Mouse (Mus musculus): ENCODE measurements around the gene Ubald1.

The Ubald1 gene

DNA sequence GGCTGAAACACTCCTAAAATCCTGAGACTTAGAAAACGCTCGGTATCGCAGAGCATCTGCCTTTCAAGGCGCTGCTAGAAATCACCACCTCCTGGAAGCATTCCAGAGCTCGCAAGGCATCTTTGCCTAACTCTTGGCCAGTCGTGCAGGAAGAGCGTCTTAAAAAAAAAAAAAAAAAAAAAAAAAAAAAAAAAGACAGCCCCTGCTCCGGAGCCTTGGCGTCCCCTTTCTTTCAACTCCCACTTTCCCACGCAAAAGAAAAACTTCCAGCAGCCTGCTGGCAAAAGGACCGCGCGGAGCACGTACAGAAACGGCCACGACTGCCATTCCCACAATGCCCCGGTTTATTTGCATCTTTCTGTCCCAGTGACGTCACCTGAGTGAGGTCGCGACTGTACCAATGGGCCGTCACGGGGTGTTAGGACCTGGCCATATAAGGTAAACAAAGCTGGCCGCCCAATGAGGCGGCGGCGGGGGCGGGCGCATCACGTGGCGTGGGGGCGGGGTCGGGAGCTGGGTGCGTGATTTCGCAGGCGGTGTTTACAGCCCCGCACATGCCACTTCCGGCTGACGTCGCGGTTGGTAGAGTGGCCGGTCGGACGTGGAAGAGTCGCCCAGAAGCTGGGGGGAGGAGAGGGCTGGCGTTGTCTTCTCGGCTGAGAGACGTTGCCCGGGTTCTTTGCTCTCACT is at the start of gene Ubald1:
Gene Ubald1, minus strand, starts transcription at position 180 of the 690 bp plus-strand sequence.
- peak; percentile 99 to 100 for DNase-seq

DNA sequence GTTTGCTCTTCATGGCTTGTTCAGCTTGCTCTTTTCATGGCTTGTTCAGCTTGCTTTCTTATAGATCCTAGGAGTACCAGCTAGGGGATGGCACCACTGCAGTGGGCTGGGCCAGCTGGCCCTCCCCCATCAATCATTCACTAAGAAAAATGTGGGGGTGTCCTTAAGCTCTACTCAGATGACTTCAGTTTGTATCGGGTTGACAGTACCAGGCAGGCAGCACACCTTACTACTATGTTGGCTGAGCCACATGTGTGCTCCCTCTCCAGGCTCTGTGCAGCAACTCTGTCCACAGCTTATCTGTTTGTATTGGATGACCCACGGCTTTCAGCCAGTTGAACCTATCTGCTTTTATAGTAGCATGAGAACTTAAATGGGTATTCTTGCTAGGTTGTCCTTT is 48.4 kb upstream of the Ubald1 start:
- DNase-seq, result no peak

GRCm38 (mm10) chr16:4927967-4928366 is 47.9 kb upstream of the Ubald1 start:
- no peak for DNase-seq

- no peak for DNase-seq
Measured at GRCm38 (mm10) chr16:4923996-4924395, 43.9 kb upstream of the Ubald1 start.

- DNase-seq, result no peak
Measured at GRCm38 (mm10) chr16:4922481-4922880, 42.4 kb upstream of the Ubald1 start.

DNA sequence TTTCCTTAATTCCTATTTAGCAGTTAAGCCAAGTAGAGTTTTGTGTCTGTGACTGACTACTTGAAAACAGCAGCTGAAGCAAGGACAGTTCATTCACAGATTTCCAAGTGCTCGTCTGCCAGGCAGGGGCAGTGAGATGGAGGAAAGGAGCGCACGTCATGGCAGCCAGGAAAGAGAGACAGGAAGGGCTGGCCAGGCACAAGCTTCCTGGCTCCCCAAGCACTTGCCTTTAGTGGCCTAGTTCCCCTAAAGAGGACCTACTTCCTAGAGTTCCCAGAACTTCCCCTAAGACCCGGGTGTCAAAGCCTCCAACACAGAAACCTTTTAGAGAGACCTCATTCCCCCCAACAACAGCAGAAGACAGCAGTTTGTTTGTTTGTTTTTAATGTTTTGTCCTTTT is 40.4 kb upstream of the Ubald1 start:
- DNase-seq, result no peak

DNA sequence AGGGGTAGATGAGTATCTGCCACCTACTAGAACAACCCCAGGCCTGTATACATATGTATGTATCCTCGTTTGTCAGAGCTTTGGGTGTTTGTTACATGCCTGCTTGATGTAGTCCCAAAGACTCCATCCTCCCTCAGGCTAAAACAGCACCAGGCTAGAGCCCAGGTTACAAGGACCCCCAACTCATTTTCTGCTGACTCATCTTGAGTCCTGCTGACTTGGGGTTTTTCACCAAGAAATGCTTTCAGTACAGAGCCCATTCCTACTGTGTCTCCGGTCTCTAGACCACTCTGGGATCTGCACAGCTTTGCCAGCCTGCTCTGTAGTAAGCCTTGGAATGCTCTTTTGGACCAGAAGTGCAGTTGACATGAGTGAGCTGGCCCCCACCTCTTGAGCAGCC is 36.5 kb upstream of the Ubald1 start:
- no peak for DNase-seq

- DNase-seq, result no peak
Measured at GRCm38 (mm10) chr16:4915931-4916330, 35.8 kb upstream of the Ubald1 start.

- peak; percentile 88 to 94 for DNase-seq
Measured at GRCm38 (mm10) chr16:4913783-4914735, 33.9 kb upstream of the Ubald1 start.

DNA sequence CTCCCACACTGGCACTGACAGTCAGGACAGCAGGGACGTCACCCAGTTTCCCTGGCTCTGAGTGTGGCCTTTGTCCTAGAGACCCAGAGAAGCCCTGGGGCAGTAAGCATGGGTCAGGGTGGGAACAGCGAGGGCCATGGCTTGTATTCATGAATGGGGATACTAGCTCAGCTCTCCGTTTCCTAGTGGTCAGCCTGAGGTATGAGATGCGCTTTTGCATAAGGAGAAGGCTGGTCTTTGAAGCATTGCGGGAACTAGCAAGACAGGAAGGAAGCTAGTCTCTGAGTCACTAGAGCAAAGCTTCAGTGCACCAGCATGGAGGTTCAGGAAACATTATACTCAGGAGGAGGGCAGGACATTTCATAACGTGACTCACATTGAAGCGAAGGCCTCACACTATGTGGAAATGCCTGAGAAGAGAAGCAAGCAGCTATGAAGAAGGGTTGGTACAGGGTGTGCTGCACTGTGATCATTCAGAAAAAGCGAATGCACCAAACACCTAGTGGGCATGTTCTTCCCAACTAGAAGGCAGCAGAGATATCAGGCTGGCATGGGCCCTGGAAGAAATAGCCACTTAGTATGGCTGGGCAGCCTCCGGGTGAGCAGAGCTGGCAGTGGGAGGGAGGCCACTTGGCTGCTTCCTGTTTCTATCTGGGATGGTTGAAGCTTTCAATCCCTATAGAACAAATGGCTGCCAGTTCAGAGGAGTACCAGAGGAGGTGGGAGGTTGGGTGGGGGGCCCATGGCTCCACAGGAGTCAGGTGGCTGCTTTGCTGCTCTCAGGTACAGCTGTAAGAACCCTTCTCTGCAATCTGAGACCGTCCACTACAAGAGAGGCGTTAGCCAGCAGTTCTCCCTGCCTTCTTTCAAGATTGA is 33.0 kb upstream of the Ubald1 start:
- peak in 1 of 2 experiments; percentile 32 for DNase-seq

DNA sequence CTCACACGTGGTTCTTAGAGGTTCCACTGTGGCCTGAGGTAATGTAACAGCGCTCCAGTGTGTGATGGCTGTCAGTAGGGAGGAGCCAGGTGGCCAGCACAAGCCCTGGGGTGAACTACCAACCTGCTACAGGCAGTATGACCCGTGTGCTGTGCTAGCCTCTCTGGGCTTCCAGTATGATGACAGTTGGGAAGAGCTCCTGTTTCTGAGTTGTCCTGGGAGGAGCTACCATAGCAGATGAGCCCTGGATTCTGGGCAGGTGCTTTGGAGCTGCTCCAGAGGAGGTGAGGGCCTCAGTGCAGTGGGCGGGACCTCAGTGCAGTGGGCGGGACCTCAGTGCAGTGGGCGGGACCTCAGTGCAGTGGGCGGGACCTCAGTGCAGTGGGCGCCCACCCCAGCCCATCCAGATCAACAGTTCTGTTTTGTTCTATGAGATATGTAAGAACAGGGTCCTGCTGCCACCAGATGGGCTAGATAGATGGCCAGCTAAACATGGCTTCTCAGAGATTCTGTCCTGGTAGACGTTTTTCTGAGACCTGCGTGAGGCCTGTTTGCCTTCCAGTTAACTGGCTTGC is 32.0 kb upstream of the Ubald1 start:
- DNase-seq, result peak; percentile 40 to 41

- DNase-seq, result no peak
Measured at GRCm38 (mm10) chr16:4910758-4911157, 30.6 kb upstream of the Ubald1 start.

DNA sequence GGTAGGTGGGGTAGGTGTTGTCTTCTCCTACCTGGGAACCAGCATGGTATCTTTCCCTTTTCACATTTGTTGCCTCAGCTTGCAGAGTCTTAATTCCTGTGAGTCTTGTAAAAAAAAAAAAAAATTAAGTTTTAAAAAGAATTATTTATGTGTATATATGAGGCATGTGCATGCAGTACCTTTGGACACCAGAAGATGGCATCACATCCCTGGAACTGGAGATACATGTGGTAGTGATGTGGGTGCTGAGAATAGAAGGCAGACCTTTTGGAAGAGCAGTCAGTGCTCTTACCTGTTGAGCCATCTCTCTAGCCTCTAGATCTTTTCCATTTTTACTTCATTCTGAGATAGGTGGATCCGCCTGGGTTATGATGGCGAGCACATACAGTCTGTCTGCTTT is 29.6 kb upstream of the Ubald1 start:
- peak in 1 of 2 experiments; percentile 57 for DNase-seq

DNA sequence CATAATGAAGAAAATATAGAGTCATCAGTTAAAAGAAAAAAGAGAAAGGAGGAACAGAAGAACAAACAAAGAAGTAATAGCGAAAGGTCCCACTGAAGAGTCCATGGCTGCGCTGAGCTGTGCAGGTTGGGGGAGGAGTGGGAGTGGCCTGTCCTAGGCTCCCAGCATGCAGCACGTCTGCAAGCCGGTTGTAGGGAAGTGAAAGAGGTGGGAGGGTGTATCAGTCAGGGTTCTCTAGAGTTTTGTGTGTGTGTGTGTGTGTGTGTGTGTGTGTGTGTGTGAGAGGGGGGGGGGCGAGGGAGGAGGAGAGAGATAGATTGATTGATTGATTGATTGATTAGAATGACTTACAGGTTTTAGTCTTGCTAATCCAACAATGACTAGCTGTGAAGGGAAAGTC is 27.9 kb upstream of the Ubald1 start:
- DNase-seq, result no peak

DNA sequence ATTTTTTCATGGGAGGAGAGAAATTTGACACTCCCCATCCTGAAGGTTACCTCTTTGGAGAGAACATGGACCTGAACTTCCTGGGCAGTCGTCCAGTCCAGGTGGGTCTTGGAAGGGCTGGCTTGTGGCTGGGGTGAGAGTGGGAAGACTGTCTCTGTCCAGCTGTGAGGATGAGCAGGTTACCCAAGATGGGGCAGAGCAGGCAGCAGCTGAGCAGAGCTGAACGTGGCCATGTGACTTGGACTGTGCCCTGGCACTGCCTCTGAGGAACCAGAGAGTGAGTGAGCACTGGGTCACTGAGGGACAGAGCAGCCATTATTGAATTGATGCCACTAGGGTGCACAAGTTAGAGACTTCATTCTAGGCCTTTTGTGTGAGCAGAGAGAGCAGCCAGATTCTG is 27.3 kb upstream of the Ubald1 start:
- peak; percentile 57 to 69 for DNase-seq

GRCm38 (mm10) chr16:4906559-4906958 is 26.4 kb upstream of the Ubald1 start:
- no peak for DNase-seq

GRCm38 (mm10) chr16:4905591-4905990 is 25.5 kb upstream of the Ubald1 start:
- DNase-seq, result no peak

- no peak for DNase-seq
Measured at GRCm38 (mm10) chr16:4904878-4905277, 24.8 kb upstream of the Ubald1 start.

- peak; percentile 61 to 63 for DNase-seq
Measured at GRCm38 (mm10) chr16:4903491-4904102, 23.5 kb upstream of the Ubald1 start.

DNA sequence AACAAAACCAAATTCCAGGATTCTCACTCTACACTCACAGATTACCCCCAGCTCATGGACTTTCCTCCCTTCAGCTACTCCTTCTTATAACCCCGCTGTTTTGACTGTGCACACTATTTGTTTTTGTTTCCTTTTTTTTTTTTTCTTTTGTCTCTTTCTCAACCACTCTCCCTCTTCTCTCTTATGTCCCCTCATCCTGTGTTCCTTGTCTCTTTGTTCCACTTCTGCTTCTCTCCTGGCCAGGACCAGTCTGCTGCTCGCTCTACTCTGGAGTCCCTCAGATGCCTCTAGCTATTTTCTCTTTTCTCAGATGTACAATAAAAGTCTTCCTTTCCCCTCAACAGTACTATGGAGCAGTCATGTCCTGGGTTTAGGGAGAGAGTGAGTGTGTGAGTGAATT is 22.3 kb upstream of the Ubald1 start:
- DNase-seq, result no peak

DNA sequence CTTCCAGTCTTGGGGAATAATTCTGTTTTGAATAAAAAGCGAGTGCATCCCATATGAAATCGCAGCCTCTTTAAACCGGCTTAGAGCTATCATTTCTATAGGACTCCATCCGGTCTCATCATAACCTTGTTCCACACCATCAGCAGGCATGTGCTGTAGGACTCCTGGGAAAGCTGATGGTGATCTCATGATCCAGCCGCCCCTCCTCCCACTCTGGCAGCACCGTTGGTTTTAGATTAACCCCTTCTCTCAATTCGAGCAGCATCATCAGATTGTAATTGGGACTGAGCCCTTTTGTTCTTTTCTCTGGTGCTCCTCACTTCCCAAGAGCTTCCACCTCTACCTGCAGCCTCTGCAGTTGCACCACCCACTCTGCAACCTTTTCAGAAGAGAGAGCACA is 21.1 kb upstream of the Ubald1 start:
- peak; percentile 80 to 83 for DNase-seq

GRCm38 (mm10) chr16:4899711-4900110 is 19.6 kb upstream of the Ubald1 start:
- DNase-seq, result no peak

Measured in kidney, postnatal 36 days (tissue).